Mouse (Mus musculus): Measurements from ENCODE around the gene Gm20388. TPM values are rescaled to one million over a fixed set of nuclear protein-coding genes. Genes with fewer than 3 reads are reported as not detected.

Gene Gm20388
- total RNA-seq, 2 experiments from 2014 or later, result 12.7 TPM; not detected in 1

DNA sequence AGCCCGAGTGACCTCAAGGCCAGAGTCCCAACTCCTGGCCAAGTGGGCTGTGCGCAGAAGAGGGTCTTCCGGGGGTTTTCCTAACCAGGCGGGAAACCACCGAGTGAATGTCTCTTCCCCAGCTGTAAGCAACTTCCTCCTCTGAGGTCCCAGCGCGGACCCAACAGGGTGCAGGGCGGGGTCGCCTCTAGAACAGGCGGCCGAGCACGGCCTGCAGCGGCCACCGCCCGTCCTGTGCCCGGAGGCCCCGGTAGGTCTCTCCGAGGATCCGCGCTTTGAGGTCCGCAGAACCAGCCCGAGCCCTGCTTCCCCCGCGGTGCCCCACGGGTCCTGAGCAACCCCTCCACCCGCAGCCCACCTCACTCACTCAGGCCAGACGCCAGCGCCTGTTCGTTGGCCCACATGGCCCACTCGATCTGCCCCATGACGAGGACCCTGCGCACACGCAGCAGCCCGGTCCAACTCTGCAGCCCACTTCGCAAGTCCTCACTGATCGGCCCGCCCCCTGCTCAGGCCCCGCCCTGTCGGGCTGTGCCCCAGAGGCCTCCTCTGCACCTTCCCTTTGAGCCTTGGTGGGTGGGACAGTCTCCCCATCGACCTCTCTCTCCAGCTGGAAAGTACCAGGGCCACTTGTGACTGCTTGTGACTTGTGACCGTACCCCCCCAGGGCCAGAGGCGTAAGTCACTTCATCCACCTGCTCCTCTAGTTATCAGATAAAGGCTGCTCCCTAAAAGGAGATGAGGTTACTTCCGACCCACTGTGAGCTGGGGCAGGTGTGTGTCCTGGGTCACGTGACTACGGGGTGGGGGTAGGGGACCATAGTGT is 2522.0 kb downstream of the Gm20388 start, which contains the start of gene Cyba:
Gene Cyba (minus strand): TSS at position 488 of the 826 bp plus-strand sequence.
- peak in 1 of 2 experiments; percentile 14 for DNase-seq

DNA sequence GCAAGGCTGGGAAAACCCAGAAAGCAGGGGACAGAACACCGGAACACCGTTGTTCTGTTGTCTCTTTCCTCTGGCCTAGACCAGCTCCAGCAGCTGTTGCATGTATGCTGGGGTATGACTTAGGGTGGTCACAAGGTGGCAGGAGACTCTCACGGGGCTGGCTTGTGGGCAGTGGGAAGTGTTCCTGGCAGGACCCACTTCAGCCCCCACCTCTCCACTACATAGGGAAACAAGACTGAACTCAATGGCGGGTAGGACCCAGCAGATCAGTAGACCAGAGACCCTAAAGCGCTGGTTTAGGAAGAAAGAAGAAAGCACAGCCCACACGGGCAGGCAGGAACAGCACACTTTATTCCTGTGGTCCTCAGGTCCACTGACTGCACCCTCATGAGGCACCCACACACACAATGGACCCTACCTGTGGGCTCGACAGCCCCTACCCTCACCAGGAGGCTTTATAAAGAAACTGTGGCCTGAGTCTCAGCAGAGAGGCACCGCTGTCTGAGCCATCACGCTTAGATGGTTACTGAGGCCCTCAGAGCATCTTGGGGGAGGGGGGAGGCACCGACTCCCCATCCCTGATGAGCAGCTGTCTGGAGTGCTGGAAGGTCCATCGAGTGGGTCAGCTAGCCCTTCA is 2522.7 kb downstream of the Gm20388 start:
- no peak for DNase-seq

GRCm38 (mm10) chr8:122435375-122435774 is 2524.7 kb downstream of the Gm20388 start:
- no peak for DNase-seq

DNA sequence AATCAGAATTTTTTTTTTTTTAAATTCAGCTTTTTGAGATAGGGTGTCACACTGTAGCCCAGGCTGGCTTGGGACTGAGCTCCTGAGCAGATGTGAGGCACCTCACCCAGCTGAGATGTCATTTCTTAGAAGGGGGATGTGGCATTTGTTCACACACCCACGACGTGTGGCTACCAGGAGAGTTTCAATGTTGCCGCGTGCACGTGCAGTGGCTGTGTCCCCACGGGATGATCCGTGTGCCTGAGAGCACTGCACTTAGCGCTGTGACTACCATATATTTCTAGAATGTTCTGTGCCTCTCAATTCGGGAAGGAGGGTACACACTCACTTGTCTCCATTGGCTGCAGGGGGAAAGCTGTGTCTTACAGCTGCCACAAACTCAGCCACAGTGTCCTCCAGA is 2525.5 kb downstream of the Gm20388 start:
- DNase-seq, result no peak

- no peak for DNase-seq
Measured at GRCm38 (mm10) chr8:122436586-122437125, 2526.0 kb downstream of the Gm20388 start.

DNA sequence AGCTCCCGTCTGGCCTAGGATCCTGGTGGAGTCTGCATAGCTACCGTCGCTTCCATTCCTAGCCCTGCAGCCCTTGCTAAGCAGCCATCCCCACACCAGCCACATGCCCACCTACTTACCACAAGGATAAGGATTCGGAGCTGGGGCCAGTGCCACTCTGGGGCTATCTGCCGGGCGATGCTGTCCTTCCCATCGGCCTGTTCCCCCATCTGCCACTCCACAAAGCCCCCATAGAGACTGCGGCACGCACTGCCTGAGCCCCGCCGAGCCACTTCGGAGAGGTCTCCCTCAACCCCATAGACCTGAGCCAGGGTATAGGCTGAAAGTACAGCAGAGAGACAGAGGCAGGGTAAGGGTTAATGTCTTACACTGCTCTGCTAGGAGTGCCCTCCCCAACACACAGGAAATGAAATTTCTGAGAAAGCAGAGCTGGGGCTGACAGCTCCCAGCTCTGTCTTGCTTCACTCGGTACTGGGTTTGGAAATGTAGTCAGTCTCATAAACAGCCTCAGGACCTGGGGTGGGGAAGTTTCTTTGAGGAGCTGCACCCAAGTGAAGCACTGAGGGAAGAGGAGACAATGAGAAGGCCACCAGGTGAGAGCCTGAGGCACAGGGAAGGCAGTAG is 2527.2 kb downstream of the Gm20388 start:
- DNase-seq, result no peak

- DNase-seq, result no peak
Measured at GRCm38 (mm10) chr8:122439336-122439735, 2528.7 kb downstream of the Gm20388 start.

GRCm38 (mm10) chr8:122441326-122441725 is 2530.7 kb downstream of the Gm20388 start:
- DNase-seq, result no peak

DNA sequence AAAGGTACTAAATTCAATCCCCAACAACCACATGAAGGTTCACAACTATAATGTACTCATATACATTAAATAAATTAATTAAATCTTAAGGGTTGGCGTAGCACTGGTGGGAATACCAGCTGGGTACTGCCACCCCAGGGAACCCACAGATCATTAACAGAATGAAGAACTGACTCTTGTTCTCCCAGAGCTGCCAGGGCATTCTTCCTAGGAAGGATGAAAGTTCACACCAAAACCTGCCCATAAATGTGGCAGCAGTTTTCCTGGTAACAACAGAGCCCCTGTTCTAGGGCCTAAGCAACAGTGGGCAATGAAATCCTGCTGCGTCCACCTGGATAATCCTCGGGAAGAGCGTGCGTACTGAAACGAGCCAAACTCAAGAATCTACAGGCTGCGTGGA is 2531.7 kb downstream of the Gm20388 start:
- no peak for DNase-seq

DNA sequence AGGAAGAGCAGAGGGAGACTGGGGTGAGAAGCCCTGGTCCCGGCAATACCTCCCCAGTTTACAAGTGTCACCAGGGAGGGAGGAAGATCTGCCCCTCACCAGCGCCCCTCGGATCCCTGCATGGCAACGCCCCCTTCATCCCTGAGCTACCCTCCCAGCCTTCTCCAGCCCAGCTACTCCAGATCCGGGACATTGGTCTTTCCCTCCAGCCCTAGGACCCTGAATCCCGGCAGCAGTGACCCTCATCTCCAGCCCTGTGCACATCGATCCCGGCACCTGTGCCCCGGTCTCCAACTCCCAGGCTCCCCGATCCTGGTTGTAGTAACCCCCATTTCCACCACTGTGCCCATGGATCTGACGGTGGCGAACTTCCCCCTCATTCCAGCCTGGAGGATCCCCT is 2532.1 kb downstream of the Gm20388 start:
- no peak for DNase-seq

DNA sequence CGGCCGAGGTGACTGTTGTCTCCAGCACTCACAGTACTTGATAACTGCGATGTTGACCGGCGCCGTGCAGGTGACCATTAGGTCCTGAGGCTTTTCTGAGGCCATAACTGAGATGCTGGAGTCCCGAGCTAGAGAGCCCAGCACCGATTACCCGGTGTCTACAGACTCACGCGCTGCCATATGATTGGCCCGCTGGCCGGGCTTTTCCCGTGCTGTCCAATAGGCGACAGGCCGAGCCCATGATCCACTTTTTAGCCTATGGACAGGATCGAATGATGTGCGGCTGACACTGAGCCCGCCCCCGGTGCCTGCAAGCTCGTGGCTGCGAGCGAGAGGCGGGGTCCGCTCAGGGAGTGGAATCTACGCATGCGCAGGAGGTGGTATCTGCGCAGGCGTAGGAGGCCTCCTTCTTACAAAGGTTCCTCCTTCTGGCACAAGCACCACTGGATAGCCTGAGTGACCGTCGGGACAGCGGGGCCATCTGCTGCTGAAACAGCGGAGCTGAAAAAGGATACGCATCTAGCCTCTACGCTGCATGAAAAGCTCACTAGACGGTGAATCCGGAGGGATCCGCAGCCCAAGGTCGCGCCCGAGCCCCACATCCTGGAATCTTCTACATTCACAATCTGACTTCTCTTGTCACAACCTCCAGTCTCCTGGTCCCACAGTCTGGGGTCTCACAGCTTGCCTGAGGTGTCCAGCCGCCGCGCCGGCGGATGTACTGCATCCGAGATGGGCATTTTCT is 2532.8 kb downstream of the Gm20388 start, which contains the start of gene Mvd:
Gene Mvd (minus strand): TSS at position 161 of the 745 bp plus-strand sequence.
- peak; percentile 98 to 99 for DNase-seq

GRCm38 (mm10) chr8:122444058-122444748 is 2533.6 kb downstream of the Gm20388 start:
- peak; percentile 84 to 85 for DNase-seq

GRCm38 (mm10) chr8:122445203-122445602 is 2534.6 kb downstream of the Gm20388 start:
- no peak for DNase-seq

DNA sequence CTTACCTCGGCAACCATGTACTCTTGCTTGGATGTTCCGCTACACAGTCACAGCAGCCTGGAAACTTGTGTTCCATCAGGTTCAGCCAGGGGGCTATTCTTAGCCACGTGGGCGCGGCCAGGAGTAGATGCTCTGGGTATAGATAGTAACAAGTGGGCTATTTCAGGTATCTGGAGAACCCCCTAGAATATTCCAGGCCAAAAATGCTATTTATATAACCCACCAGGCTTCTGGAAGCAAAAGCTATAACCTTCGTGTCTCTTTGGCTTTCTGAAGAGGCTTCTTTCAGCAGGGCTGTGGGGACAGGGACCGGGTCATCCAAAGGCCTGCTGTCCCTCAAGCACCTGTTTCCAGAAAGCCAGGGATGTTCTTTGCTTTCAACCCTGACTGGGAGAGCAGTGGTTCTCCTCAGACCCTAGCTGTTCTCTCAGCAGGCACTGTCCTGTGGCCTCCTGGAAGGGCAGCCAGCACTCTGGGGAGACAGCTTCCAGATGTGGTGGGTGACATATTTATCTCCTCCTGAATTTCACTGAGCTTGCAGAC is 2540.6 kb downstream of the Gm20388 start:
- no peak for DNase-seq

DNA sequence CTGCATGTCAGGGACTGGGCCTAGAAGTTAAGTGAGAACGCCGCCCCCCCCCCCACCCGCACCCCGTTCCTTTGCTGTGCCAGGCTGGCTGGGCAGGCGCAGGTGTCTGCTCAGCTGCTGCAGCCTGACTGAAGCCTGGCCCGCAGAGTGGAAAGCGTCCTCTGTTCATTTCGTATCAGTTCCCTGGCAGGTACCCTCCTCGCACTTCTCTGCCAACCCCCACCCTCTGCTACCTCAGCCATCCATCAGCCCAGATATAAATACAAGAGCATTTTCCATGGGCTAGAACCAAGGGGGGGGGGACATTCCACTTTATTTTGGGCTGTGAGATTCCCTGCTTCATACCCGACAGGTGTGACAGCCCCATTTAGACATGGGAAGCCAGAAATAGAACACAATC is 2541.5 kb downstream of the Gm20388 start:
- DNase-seq, result no peak

GRCm38 (mm10) chr8:122454409-122454808 is 2543.8 kb downstream of the Gm20388 start:
- no peak for DNase-seq

DNA sequence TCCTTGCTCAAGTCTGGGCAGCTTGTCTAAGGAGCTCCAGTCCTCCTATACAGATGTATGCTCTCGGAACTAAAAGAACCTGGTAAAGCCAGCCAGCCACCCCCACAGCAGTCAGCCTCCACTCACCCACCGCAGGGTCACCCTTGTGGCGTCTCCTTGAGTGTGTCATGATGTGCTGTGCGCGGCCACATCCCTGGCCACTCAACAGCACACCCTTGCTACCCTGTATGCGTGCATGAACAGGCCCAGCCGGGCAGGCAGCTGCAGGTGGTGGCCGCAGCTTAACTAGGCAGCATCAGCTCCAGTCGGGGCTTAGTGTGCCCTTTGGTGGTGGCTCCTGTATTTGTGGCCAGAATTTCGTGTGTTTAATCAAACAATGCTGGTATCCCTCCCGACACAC is 2546.5 kb downstream of the Gm20388 start:
- DNase-seq, result no peak

- DNase-seq, result no peak
Measured at GRCm38 (mm10) chr8:122459218-122459900, 2548.7 kb downstream of the Gm20388 start.

DNA sequence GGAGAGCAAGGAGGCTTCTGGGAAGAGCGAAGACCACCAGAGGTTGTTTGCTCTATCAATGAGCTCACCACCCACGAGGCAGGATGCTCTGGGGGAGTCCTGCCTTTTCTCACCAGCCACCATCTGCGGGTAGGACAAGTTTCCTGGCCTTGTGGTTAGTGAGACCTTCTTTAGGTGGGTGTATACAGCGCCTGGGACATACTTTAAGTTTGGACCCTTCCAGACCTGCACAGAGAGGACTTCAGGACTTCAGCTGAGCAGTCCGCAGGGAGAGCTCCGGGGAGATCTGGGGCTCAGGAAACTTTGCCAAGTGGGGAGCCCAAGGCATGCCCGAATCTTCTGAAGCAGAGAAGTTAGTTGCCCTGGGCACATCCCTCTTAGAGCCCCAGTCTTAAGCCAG is 2549.3 kb downstream of the Gm20388 start:
- no peak for DNase-seq
